ENCODE assay signal across 25 mouse cellular contexts in genomic region chr11:95053062-95053461, GRCm38 (mm10).
"Had no signal": no experiment of that assay in that cellular context is flagged by ENCODE, and none has a peak within 500 bp of the region (broad histone marks: within the 10 kb centered on the region; RNA-seq: fewer than 3 reads in every experiment).

No protein-coding gene starts in this region.

- H3K9me3 ChIP-seq: limb, embryonic 10.5 days; limb, embryonic 13.5 days; liver, embryonic 12.5 days; liver, embryonic 15.5 days; lung, embryonic 15.5 days; midbrain, embryonic 12.5 days; midbrain, embryonic 15.5 days; neural tube, embryonic 12.5 days; neural tube, embryonic 15.5 days had no signal

- H3K4me1 ChIP-seq: liver, embryonic 12.5 days; liver, embryonic 15.5 days; lung, embryonic 15.5 days; neural tube, embryonic 15.5 days had no signal

- H3K27me3 ChIP-seq: lung, embryonic 15.5 days had no signal

- H3K36me3 ChIP-seq: limb, embryonic 10.5 days; limb, embryonic 13.5 days; liver, embryonic 12.5 days; liver, embryonic 15.5 days; midbrain, embryonic 12.5 days; midbrain, embryonic 15.5 days had no signal

- H3K27ac ChIP-seq: kidney, postnatal 0 days; layer of hippocampus, adult 2 months; left cerebral cortex, adult 2 months; limb, embryonic 10.5 days; limb, embryonic 13.5 days; liver, embryonic 12.5 days; liver, embryonic 15.5 days; lung, embryonic 15.5 days; macrophage; midbrain, embryonic 12.5 days; midbrain, embryonic 15.5 days; neural tube, embryonic 12.5 days; neural tube, embryonic 15.5 days; stomach, postnatal 0 days had no signal

- H3K4me2 ChIP-seq: limb, embryonic 13.5 days; liver, embryonic 12.5 days; liver, embryonic 15.5 days; lung, embryonic 15.5 days; midbrain, embryonic 12.5 days; midbrain, embryonic 15.5 days; neural tube, embryonic 12.5 days; neural tube, embryonic 15.5 days had no signal

- DNase-seq: kidney, postnatal 25 days; layer of hippocampus, postnatal 36 days; liver; lung, adult 18-20 months; lung, postnatal 14 days; right cerebral cortex, adult 18-20 months; right cerebral cortex, postnatal 14 days; right cerebral cortex, postnatal 4 days; thymus, adult 2 months; thymus, postnatal 14 days; thymus, postnatal 4 days had no signal

- ATAC-seq: liver, embryonic 12.5 days; midbrain, embryonic 15.5 days had no signal

- H3K9ac ChIP-seq: limb, embryonic 13.5 days; liver, embryonic 12.5 days; liver, embryonic 15.5 days; lung, embryonic 15.5 days; midbrain, embryonic 12.5 days; midbrain, embryonic 15.5 days; neural tube, embryonic 12.5 days; neural tube, embryonic 15.5 days had no signal

- H3K4me3 ChIP-seq: layer of hippocampus, adult 2 months; left cerebral cortex, adult 2 months; limb, embryonic 10.5 days; limb, embryonic 13.5 days; liver, embryonic 12.5 days; liver, embryonic 15.5 days; lung, embryonic 15.5 days; midbrain, embryonic 12.5 days; midbrain, embryonic 15.5 days; neural tube, embryonic 12.5 days; neural tube, embryonic 15.5 days had no signal
